Mouse (Mus musculus): ENCODE data around the gene Begain. TPM values are rescaled to one million over a fixed set of nuclear protein-coding genes. Genes with fewer than 3 reads are reported as not detected.

Gene Begain
- total and polyA plus RNA-seq, 3 experiments: 0.08 to 0.74 (median 0.23) TPM

DNA sequence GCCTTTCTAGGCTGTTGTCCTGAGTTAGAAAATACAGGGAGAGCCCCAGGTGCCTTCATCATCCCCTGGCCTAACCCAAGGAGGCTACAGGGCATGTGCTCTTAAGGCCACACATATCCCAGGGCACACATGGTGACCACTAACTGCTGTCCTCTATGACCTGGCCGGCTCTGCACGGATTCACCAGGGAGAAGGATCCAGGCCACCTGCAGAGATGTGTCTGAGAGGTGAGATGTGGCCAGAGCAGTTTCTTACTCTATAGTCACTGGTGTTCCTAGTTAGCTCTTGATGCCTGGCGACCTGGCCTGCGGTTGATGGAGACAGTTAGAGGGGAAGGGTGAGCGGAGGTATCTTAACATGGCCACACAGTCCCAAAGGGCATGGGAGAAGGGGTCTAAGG, 45.1 kb downstream of the Begain start:
- Histone ChIP-seq H3K27me3 (ENCODE audit: control insufficient read depth, insufficient read depth, low read length) (no peaks in the 10 kb centered on the region), H3K9ac (ENCODE audit: low read depth, low read length) (no peak overlapping the region), H3K79me2 (replicated peaks; ENCODE audit: control insufficient read depth, insufficient read depth, low read length) (no peaks in the 10 kb centered on the region), H3K4me1 (ENCODE audit: control insufficient read depth, insufficient read depth, low read length) (no peaks in the 10 kb centered on the region), H3K27ac (no peak overlapping the region), H3K4me3 (no peak overlapping the region), H3K36me3 (ENCODE audit: control insufficient read depth, insufficient read depth, low read length) (no peaks in the 10 kb centered on the region)
- WGBS: 84% methylated on average over 5 of the region's 5 CpGs
- TF ChIP-seq POLR2A (IDR thresholded peaks at IDR 0.05; ENCODE audit: insufficient read depth, low read depth, low read length): no peak
- TF ChIP-seq EP300 (IDR thresholded peaks at IDR 0.05; ENCODE audit: insufficient read depth, low read depth, low read length): no peak
- no peak for TF ChIP-seq CTCF (IDR thresholded peaks at IDR 0.05)
- intact Hi-C loops (cut with DNase I): no loop called here
- no peak for DNase-seq

DNA sequence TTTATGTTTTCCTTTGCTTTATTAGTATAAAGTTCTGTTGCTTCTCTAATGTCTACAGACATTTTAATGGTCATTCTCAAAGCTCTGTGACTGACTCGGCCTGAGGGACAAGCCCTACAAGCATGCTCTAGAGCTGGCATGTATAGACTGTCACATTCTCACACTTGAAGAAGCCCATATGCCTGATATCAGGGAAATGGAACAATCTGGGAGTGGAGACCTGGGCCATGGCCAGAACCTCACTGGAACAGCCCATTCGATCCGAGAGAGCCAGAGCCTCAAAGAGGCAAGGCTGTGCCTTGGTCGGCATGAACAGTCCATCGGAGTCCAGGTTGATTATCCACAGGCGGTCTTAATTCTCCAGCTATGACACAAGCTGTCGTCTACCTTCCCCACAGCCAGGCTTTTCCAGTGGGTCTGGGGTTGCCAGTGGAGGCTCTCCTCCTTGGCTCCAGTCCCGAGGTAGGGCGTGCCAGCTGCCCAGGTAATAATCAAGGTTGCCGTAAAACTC, 45.8 kb downstream of the Begain start:
- no peak overlapping the region for H3K9ac ChIP-seq (ENCODE audit: low read depth, low read length)
- no peak for TF ChIP-seq POLR2A (IDR thresholded peaks at IDR 0.05; ENCODE audit: insufficient read depth, low read depth, low read length)
- no peak for TF ChIP-seq EP300 (IDR thresholded peaks at IDR 0.05; ENCODE audit: insufficient read depth, low read depth, low read length)
- TF ChIP-seq CTCF (IDR thresholded peaks at IDR 0.05): no peak
- H3K27ac ChIP-seq: no peak overlapping the region
- intact Hi-C loops (cut with DNase I): no loop called here
- no peak overlapping the region for H3K4me3 ChIP-seq
- H3K79me2 ChIP-seq (replicated peaks; ENCODE audit: control insufficient read depth, insufficient read depth, low read length): no peaks in the 10 kb centered on the region
- no peaks in the 10 kb centered on the region for H3K4me1 ChIP-seq (ENCODE audit: control insufficient read depth, insufficient read depth, low read length)
- no peaks in the 10 kb centered on the region for H3K27me3 ChIP-seq (ENCODE audit: control insufficient read depth, insufficient read depth, low read length)
- no peak for DNase-seq
- no peaks in the 10 kb centered on the region for H3K36me3 ChIP-seq (ENCODE audit: control insufficient read depth, insufficient read depth, low read length)
- WGBS: 72% methylated on average over 10 of the region's 10 CpGs

DNA sequence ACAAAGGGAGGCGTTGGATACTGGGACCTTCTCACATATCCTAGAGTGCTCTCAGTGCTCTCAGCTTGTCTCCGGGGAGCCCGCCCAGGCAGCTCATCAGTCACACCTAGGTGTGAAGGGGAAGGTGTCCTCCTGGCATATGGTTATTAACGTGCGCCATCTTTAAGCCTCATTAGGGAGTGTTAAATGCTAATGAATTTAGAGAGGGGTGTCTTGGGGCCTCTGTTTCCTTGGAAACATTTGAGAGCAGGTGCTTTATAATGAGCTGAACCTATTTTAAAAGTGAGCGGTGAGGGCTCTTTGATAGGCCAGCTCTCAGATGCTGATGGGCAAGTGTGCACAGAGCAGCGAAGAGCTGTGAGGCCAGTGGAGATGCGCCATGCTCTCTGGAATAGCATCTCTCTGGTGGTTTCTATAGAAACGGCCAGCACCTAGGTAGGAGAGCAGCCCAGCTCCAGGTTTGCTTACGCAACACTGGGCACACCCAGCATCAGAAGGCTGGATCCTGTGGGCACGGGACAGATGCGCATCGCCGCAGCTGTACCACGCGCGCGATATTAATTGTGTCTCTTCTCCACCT, 57.9 kb downstream of the Begain start:
- intact Hi-C loops (cut with DNase I): no loop called here
- 87% methylated on average over 18 of the region's 18 CpGs for WGBS
- Histone ChIP-seq H3K4me1 (ENCODE audit: control insufficient read depth, insufficient read depth, low read length) (no peaks in the 10 kb centered on the region), H3K79me2 (replicated peaks; ENCODE audit: control insufficient read depth, insufficient read depth, low read length) (no peaks in the 10 kb centered on the region), H3K4me3 (no peak overlapping the region), H3K27me3 (ENCODE audit: control insufficient read depth, insufficient read depth, low read length) (no peaks in the 10 kb centered on the region), H3K9ac (ENCODE audit: low read depth, low read length) (no peak overlapping the region), H3K27ac (no peak overlapping the region), H3K36me3 (ENCODE audit: control insufficient read depth, insufficient read depth, low read length) (no peaks in the 10 kb centered on the region)
- DNase-seq: no peak
- TF ChIP-seq POLR2A (IDR thresholded peaks at IDR 0.05; ENCODE audit: insufficient read depth, low read depth, low read length) (no peak), CTCF (IDR thresholded peaks at IDR 0.05) (no peak), EP300 (IDR thresholded peaks at IDR 0.05; ENCODE audit: insufficient read depth, low read depth, low read length) (no peak)

DNA sequence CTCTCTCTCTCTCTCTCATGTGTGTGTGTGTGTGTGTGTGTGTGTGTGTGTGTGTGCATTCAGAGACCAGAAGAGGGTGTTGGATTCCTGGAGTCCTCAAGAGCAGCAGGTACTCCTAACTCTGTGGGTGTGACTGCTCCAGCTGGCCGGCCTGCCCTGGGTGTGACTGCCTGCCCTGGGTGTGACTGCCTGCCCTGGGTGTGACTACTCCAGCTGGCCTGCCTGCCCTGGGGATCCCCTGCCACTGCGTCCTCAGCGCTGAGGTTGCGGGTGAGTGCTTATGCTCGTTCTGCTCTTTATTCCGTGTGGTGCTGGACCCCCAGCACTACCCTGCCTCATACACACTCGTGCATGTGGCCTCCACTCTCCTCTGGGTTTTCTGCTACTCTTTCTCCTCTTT, 65.0 kb downstream of the Begain start:
- no peak overlapping the region for H3K27ac ChIP-seq
- intact Hi-C loops (cut with DNase I): no loop called here
- DNase-seq: no peak
- WGBS: 80% methylated on average over 7 of the region's 7 CpGs
- no peaks in the 10 kb centered on the region for H3K79me2 ChIP-seq (replicated peaks; ENCODE audit: control insufficient read depth, insufficient read depth, low read length)
- no peaks in the 10 kb centered on the region for H3K4me1 ChIP-seq (ENCODE audit: control insufficient read depth, insufficient read depth, low read length)
- H3K9ac ChIP-seq (ENCODE audit: low read depth, low read length): no peak overlapping the region
- no peaks in the 10 kb centered on the region for H3K36me3 ChIP-seq (ENCODE audit: control insufficient read depth, insufficient read depth, low read length)
- H3K27me3 ChIP-seq (ENCODE audit: control insufficient read depth, insufficient read depth, low read length): no peaks in the 10 kb centered on the region
- no peak overlapping the region for H3K4me3 ChIP-seq
- TF ChIP-seq CTCF (IDR thresholded peaks at IDR 0.05) (no peak), EP300 (IDR thresholded peaks at IDR 0.05; ENCODE audit: insufficient read depth, low read depth, low read length) (no peak), POLR2A (IDR thresholded peaks at IDR 0.05; ENCODE audit: insufficient read depth, low read depth, low read length) (no peak)

DNA sequence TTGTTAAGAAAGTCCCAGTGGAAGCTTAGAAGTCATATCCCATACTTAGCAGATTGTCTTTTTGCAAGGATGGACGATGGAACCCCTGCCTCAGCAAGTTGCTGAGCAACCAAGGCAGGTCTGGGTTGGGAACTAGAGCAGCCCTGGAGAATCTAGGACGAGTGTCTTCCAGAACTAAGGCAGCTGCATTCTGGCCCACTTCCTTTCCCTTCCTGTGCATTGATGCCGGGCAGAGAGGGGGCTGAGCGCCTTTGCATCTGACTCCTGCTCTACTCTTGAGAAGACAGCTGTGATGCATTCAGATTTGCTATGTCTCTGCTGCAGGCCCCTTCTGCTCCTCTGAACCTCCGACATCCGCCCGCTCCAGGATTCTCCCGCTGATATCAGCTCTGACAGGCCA, 70.8 kb downstream of the Begain start:
- WGBS: 87% methylated on average over 8 of the region's 8 CpGs
- Histone ChIP-seq H3K4me1 (ENCODE audit: control insufficient read depth, insufficient read depth, low read length) (no peaks in the 10 kb centered on the region), H3K79me2 (replicated peaks; ENCODE audit: control insufficient read depth, insufficient read depth, low read length) (no peaks in the 10 kb centered on the region), H3K27ac (no peak overlapping the region), H3K4me3 (no peak overlapping the region), H3K9ac (ENCODE audit: low read depth, low read length) (no peak overlapping the region), H3K36me3 (ENCODE audit: control insufficient read depth, insufficient read depth, low read length) (no peaks in the 10 kb centered on the region), H3K27me3 (ENCODE audit: control insufficient read depth, insufficient read depth, low read length) (no peaks in the 10 kb centered on the region)
- intact Hi-C loops (cut with DNase I): no loop called here
- no peak for TF ChIP-seq POLR2A (IDR thresholded peaks at IDR 0.05; ENCODE audit: insufficient read depth, low read depth, low read length)
- TF ChIP-seq CTCF (IDR thresholded peaks at IDR 0.05): no peak
- TF ChIP-seq EP300 (IDR thresholded peaks at IDR 0.05; ENCODE audit: insufficient read depth, low read depth, low read length): no peak
- DNase-seq: no peak

DNA sequence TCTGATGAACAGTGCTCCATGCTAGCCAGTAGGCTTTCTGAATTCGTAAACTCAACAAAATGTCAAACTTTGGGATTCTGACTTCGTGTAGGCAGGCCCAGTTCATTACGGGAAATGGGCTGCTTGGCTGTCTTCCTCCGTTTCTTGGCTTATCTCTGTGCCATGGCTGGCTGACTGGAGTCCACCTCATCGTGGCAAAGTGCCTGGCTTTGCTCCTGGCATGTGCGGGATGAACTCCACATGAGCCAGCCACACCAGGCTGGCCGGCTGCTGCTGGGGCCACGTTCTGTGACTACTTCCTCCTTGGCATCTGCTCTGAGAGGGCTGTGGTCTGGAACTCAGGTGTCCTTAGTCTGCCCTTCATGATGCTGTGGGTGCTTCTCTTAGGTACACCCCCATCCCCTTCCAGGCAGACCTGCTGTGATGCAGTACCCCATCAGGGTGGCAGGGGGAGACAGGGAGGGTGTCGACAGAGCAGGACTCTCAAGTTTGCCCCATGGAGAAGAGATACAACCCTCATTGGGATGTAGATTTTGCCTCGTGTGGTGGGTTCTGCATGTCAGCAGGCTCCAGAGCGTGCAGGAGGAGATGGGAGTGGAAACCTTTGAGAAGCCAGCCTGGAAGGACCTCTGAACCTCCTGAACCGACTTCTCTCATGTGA, 71.9 kb downstream of the Begain start:
- TF ChIP-seq POLR2A (IDR thresholded peaks at IDR 0.05; ENCODE audit: insufficient read depth, low read depth, low read length): no peak
- no peak for TF ChIP-seq EP300 (IDR thresholded peaks at IDR 0.05; ENCODE audit: insufficient read depth, low read depth, low read length)
- 0 out of 2 replicates have a peak, but pooled peaks have one; percentile 3 for TF ChIP-seq CTCF (IDR thresholded peaks at IDR 0.05)
- WGBS: 72% methylated on average over 12 of the region's 12 CpGs

More for the DNA sequence above, 71.9 kb downstream of the Begain start:
- Histone ChIP-seq H3K27ac (no peak overlapping the region), H3K27me3 (ENCODE audit: control insufficient read depth, insufficient read depth, low read length) (no peaks in the 10 kb centered on the region), H3K4me3 (no peak overlapping the region), H3K36me3 (ENCODE audit: control insufficient read depth, insufficient read depth, low read length) (no peaks in the 10 kb centered on the region), H3K79me2 (replicated peaks; ENCODE audit: control insufficient read depth, insufficient read depth, low read length) (no peaks in the 10 kb centered on the region), H3K4me1 (ENCODE audit: control insufficient read depth, insufficient read depth, low read length) (no peaks in the 10 kb centered on the region), H3K9ac (ENCODE audit: low read depth, low read length) (no peak overlapping the region)
- DNase-seq: no peak
- intact Hi-C loops (cut with DNase I): no loop called here
